Mouse (Mus musculus) embryonic facial prominence, embryonic 15.5 days (tissue): ENCODE results near the gene Hormad1. TPM values are rescaled to one million over a fixed set of nuclear protein-coding genes. Genes with fewer than 3 reads are reported as not detected.

Experiments
- ATAC-seq: fragments of 200-750 bp; cut with Nextera tagmentation; 2 replicates; pipeline ENCODE4 v1.8.0; 2017; ENCODE audit warnings: low read depth, moderate TSS enrichment; ENCODE audit not compliant: insufficient number of reproducible peaks, low FRiP score, low TSS enrichment
- H3K27ac ChIP-seq: fragments of 300-500 bp; sonication (generic); replicated peaks from 2 replicates; pipeline ENCODE4 v1.5.1; 2015; ENCODE audit warnings: mild to moderate bottlenecking, inconsistent platforms
- H3K27me3 ChIP-seq: fragments of 300-500 bp; sonication (generic); 2 replicates; pipeline ENCODE4 v1.6.1; 2015; ENCODE audit warnings: inconsistent platforms
- H3K36me3 ChIP-seq: fragments of 300-500 bp; sonication (generic); 2 replicates; pipeline ENCODE4 v1.6.1; 2015; ENCODE audit warnings: mild to moderate bottlenecking, inconsistent platforms
- H3K4me1 ChIP-seq: fragments of 300-500 bp; sonication (generic); 2 replicates; pipeline ENCODE4 v1.6.1; 2015; ENCODE audit warnings: inconsistent platforms
- H3K4me2 ChIP-seq: fragments of 300-500 bp; sonication (generic); replicated peaks from 2 replicates; pipeline ENCODE4 v1.6.1; 2015; ENCODE audit warnings: mild to moderate bottlenecking, inconsistent platforms
- H3K4me3 ChIP-seq: fragments of 300-500 bp; sonication (generic); replicated peaks from 2 replicates; pipeline ENCODE4 v1.5.1; 2015; ENCODE audit warnings: mild to moderate bottlenecking, inconsistent platforms
- H3K9ac ChIP-seq: fragments of 300-500 bp; sonication (generic); 2 replicates; pipeline ENCODE4 v1.6.1; 2015; ENCODE audit warnings: inconsistent platforms
- H3K9me3 ChIP-seq: fragments of 300-500 bp; sonication (generic); replicated peaks from 2 replicates; pipeline ENCODE4 v1.6.1; 2016; ENCODE audit warnings: inconsistent platforms
- WGBS: fragments of 180-500 bp; shearing (Covaris S2); methylation state at CpG from one replicate; pipeline ENCODE4 v1.1.7; 2015; 5-methylcytosine and 5-hydroxymethylcytosine counted together
- polyA plus RNA-seq: library from polyadenylated mRNA; unstranded; fragments of >200 nt; fragmentation: Nextera tagmentation; extraction: Ambion mirVana; gene quantifications from 2 replicates; pipeline ENCODE4 v1.2.1, GENCODE M21; 2015

The Hormad1 gene
- polyA plus RNA-seq = not detected in 2 replicates

- 89% methylated on average over 27 of the region's 27 CpGs for WGBS
- no peaks in the 10 kb centered on the region for H3K36me3 ChIP-seq
Measured at GRCm38 (mm10) chr3:95559437-95559836, at the start of gene Hormad1. Gene Hormad1, plus strand, starts transcription at chr3:95559677.

GRCm38 (mm10) chr3:95511611-95512180 is 47.8 kb upstream of the Hormad1 start:
- no peak overlapping the region for H3K27ac ChIP-seq
- no peak overlapping the region for H3K4me2 ChIP-seq
- WGBS = 74% methylated on average over 9 of the region's 9 CpGs
- no peak overlapping the region for H3K4me3 ChIP-seq
- H3K27me3 ChIP-seq = no peaks in the 10 kb centered on the region
- H3K9ac ChIP-seq = no peak overlapping the region
- peaks cover 8% of the 10 kb centered on the region; the same call in 1 of the 2 replicates for H3K36me3 ChIP-seq
- no peaks in the 10 kb centered on the region for H3K4me1 ChIP-seq
- H3K9me3 ChIP-seq = no peaks in the 10 kb centered on the region
- ATAC-seq = no peak

More at GRCm38 (mm10) chr3:95559437-95559836, at the start of gene Hormad1:
- no peak for ATAC-seq
- Histone ChIP-seq H3K27ac (no peak within 1 kb of the TSS), H3K4me2 (no peak within 1 kb of the TSS), H3K9me3 (no peaks in the 10 kb centered on the region), H3K9ac (no peak within 1 kb of the TSS), H3K4me3 (no peak within 1 kb of the TSS), H3K27me3 (no peaks in the 10 kb centered on the region), H3K4me1 (no peaks in the 10 kb centered on the region)

- no peak for ATAC-seq
- Histone ChIP-seq H3K9ac (no peak overlapping the region), H3K27ac (no peak overlapping the region), H3K36me3 (no peaks in the 10 kb centered on the region), H3K4me1 (no peaks in the 10 kb centered on the region), H3K27me3 (no peaks in the 10 kb centered on the region), H3K9me3 (no peaks in the 10 kb centered on the region), H3K4me2 (no peak overlapping the region), H3K4me3 (no peak overlapping the region)
- 89% methylated on average over 3 of the region's 3 CpGs for WGBS
Measured at GRCm38 (mm10) chr3:95516614-95517041, 42.8 kb upstream of the Hormad1 start.

DNA sequence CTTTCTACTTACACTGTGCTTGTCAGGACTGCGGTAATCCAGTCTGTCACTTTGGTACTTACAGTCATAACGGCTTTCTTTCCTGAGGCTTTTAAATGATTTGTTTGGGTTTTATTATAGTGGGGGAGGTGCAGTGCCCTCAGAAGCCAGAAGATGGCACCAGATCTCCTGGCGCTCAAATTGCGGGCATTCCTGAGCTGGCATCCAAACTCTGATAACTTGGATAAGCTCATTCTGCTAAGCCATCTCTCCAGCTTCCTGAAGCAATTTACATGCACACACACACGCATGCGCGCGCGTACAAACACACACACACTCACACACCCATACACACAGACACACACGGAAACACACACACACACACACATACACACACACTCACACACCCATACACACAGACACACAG is 42.0 kb upstream of the Hormad1 start:
- Histone ChIP-seq H3K27ac (no peak overlapping the region), H3K36me3 (no peaks in the 10 kb centered on the region), H3K4me1 (no peaks in the 10 kb centered on the region), H3K9ac (no peak overlapping the region), H3K27me3 (no peaks in the 10 kb centered on the region), H3K4me2 (0 out of 2 replicates have a peak overlapping the region, but pooled peaks have one; percentile 8), H3K9me3 (no peaks in the 10 kb centered on the region), H3K4me3 (no peak overlapping the region)
- 22% methylated on average over 10 of the region's 10 CpGs for WGBS
- ATAC-seq = no peak; the same call in 1 of the 2 replicates

- 73% methylated on average over 7 of the region's 7 CpGs for WGBS
Measured at GRCm38 (mm10) chr3:95518891-95519290, 40.6 kb upstream of the Hormad1 start.

DNA sequence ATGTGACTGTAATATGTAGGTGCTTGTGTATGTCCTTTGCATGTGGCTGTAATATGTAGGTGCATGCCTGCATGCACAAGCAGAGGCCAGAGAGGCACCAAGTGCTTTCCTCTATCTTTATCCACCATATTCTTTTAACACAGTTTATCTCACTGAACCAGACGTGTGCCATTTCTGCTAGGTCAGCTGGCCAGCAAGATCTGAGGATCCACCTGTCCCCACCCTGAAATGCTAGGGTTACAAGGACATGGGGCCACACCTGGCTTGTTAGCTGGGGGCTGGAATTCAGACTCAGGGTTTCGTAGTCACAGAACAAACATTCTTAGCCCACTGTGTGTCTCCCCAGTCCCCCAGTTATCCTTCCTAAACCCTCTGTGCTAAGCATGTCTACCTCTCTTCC is 40.2 kb upstream of the Hormad1 start:
- H3K27me3 ChIP-seq = no peaks in the 10 kb centered on the region
- H3K4me2 ChIP-seq = no peak overlapping the region
- no peak for ATAC-seq
- 73% methylated on average over 2 of the region's 2 CpGs for WGBS
- peaks cover 7% of the 10 kb centered on the region; the same call in 1 of the 2 replicates for H3K4me1 ChIP-seq
- H3K36me3 ChIP-seq = no peaks in the 10 kb centered on the region
- no peak overlapping the region for H3K27ac ChIP-seq
- H3K4me3 ChIP-seq = no peak overlapping the region
- no peak overlapping the region for H3K9ac ChIP-seq
- H3K9me3 ChIP-seq = no peaks in the 10 kb centered on the region

More at GRCm38 (mm10) chr3:95518891-95519290, 40.6 kb upstream of the Hormad1 start:
- Histone ChIP-seq H3K4me3 (no peak overlapping the region), H3K4me2 (no peak overlapping the region), H3K4me1 (peaks cover 5% of the 10 kb centered on the region; the same call in 1 of the 2 replicates), H3K9ac (no peak overlapping the region), H3K36me3 (no peaks in the 10 kb centered on the region), H3K9me3 (no peaks in the 10 kb centered on the region), H3K27ac (no peak overlapping the region), H3K27me3 (no peaks in the 10 kb centered on the region)
- no peak for ATAC-seq

- ATAC-seq = no peak
- 81% methylated on average over 3 of the region's 3 CpGs for WGBS
Measured at GRCm38 (mm10) chr3:95520100-95520499, 39.4 kb upstream of the Hormad1 start.

DNA sequence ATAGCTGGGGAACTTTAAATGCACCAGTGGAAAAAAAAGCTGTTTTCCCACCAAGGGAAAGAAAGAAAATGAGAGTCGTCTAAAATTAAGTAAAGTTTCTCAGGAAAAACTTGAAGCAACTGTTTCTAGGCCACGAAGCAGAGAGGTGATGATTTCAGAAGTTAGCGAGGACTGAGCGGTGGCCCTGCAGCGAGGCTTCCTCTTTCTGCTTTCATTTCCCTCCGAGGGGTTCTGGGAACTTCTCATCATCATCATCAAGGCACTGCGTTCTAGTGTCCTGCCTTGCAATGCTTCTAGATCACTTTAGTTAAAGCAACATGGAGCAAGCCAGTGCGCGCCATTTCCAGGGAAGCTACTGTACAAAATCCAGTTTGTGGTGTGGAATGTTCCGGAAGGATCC is 38.3 kb upstream of the Hormad1 start:
- Histone ChIP-seq H3K4me3 (no peak overlapping the region), H3K4me1 (peaks cover 7% of the 10 kb centered on the region; the same call in 1 of the 2 replicates), H3K36me3 (no peaks in the 10 kb centered on the region), H3K4me2 (no peak overlapping the region), H3K27me3 (no peaks in the 10 kb centered on the region), H3K9me3 (no peaks in the 10 kb centered on the region), H3K27ac (no peak overlapping the region), H3K9ac (no peak overlapping the region)
- WGBS = 83% methylated on average over 10 of the region's 10 CpGs
- no peak for ATAC-seq

More at GRCm38 (mm10) chr3:95520100-95520499, 39.4 kb upstream of the Hormad1 start:
- no peaks in the 10 kb centered on the region for H3K36me3 ChIP-seq
- H3K9me3 ChIP-seq = no peaks in the 10 kb centered on the region
- H3K4me3 ChIP-seq = no peak overlapping the region
- H3K4me2 ChIP-seq = no peak overlapping the region
- no peak overlapping the region for H3K9ac ChIP-seq
- peaks cover 7% of the 10 kb centered on the region; the same call in 1 of the 2 replicates for H3K4me1 ChIP-seq
- H3K27me3 ChIP-seq = no peaks in the 10 kb centered on the region
- H3K27ac ChIP-seq = no peak overlapping the region

- Histone ChIP-seq H3K9ac (no peak overlapping the region), H3K36me3 (no peaks in the 10 kb centered on the region), H3K4me1 (peaks cover 7% of the 10 kb centered on the region; the same call in 1 of the 2 replicates), H3K4me2 (no peak overlapping the region), H3K9me3 (no peaks in the 10 kb centered on the region), H3K27ac (0 out of 2 replicates have a peak overlapping the region, but pooled peaks have one; percentile 28), H3K4me3 (no peak overlapping the region), H3K27me3 (no peaks in the 10 kb centered on the region)
- ATAC-seq = peak; percentile 51; the same call in 1 of the 2 replicates
- 43% methylated on average over 3 of the region's 3 CpGs for WGBS
Measured at GRCm38 (mm10) chr3:95523662-95524061, 35.8 kb upstream of the Hormad1 start.

- H3K4me1 ChIP-seq = peaks cover 7% of the 10 kb centered on the region; the same call in 1 of the 2 replicates
- H3K4me2 ChIP-seq = no peak overlapping the region
- H3K9ac ChIP-seq = no peak overlapping the region
- H3K4me3 ChIP-seq = no peak overlapping the region
- no peaks in the 10 kb centered on the region for H3K27me3 ChIP-seq
- H3K27ac ChIP-seq = no peak overlapping the region
- ATAC-seq = no peak
- no peaks in the 10 kb centered on the region for H3K9me3 ChIP-seq
- H3K36me3 ChIP-seq = no peaks in the 10 kb centered on the region
- 67% methylated on average over 2 of the region's 2 CpGs for WGBS
Measured at GRCm38 (mm10) chr3:95524673-95525072, 34.8 kb upstream of the Hormad1 start.

GRCm38 (mm10) chr3:95526111-95526510 is 33.4 kb upstream of the Hormad1 start:
- ATAC-seq = no peak
- Histone ChIP-seq H3K4me2 (no peak overlapping the region), H3K9me3 (no peaks in the 10 kb centered on the region)

More at GRCm38 (mm10) chr3:95526111-95526510, 33.4 kb upstream of the Hormad1 start:
- Histone ChIP-seq H3K4me3 (no peak overlapping the region), H3K27ac (no peak overlapping the region), H3K27me3 (no peaks in the 10 kb centered on the region), H3K4me1 (peaks cover 7% of the 10 kb centered on the region; the same call in 1 of the 2 replicates), H3K36me3 (no peaks in the 10 kb centered on the region), H3K9ac (no peak overlapping the region)
